Mouse (Mus musculus) neural tube, embryonic 15.5 days (tissue): ENCODE data around the gene H2-Oa. TPM values are rescaled to one million over a fixed set of nuclear protein-coding genes. Genes with fewer than 3 reads are reported as not detected.
A peak's percentile ranks its signal among the peaks of the same experiment; 100 is the strongest.

Experiments
- ATAC-seq: fragments of 200-750 bp; cut with Nextera tagmentation; 2 replicates; pipeline ENCODE4 v1.8.0; 2017; ENCODE audit warnings: mild to moderate bottlenecking, moderate TSS enrichment, moderate library complexity; ENCODE audit not compliant: low FRiP score
- H3K27ac ChIP-seq: fragments of 300-500 bp; sonication (generic); replicated peaks from 2 replicates; pipeline ENCODE4 v1.5.1; 2015; ENCODE audit warnings: mild to moderate bottlenecking, inconsistent platforms
- H3K27me3 ChIP-seq: fragments of 300-500 bp; sonication (generic); replicated peaks from 2 replicates; pipeline ENCODE4 v1.6.1; 2015; ENCODE audit warnings: inconsistent platforms
- H3K36me3 ChIP-seq: fragments of 300-500 bp; sonication (generic); 2 replicates; pipeline ENCODE4 v1.6.1; 2015; ENCODE audit warnings: inconsistent platforms
- H3K4me1 ChIP-seq: fragments of 300-500 bp; sonication (generic); 2 replicates; pipeline ENCODE4 v1.6.1; 2015; ENCODE audit warnings: inconsistent platforms
- H3K4me2 ChIP-seq: fragments of 300-500 bp; sonication (generic); 2 replicates; pipeline ENCODE4 v1.6.1; 2015; ENCODE audit warnings: inconsistent platforms, mild to moderate bottlenecking, moderate library complexity
- H3K4me3 ChIP-seq: fragments of 300-500 bp; sonication (generic); replicated peaks from 2 replicates; pipeline ENCODE4 v1.5.1; 2015; ENCODE audit warnings: mild to moderate bottlenecking, inconsistent platforms
- H3K9ac ChIP-seq: fragments of 300-500 bp; sonication (generic); replicated peaks from 2 replicates; pipeline ENCODE4 v1.6.1; 2015; ENCODE audit warnings: mild to moderate bottlenecking, inconsistent platforms
- H3K9me3 ChIP-seq: fragments of 300-500 bp; sonication (generic); replicated peaks from 2 replicates; pipeline ENCODE4 v1.6.1; 2016; ENCODE audit warnings: inconsistent platforms
- WGBS: fragments of 180-500 bp; shearing (Covaris S2); methylation state at CpG from one replicate; pipeline ENCODE4 v1.1.7; 2015; ENCODE audit warnings: mixed read lengths; 5-methylcytosine and 5-hydroxymethylcytosine counted together
- polyA plus RNA-seq: library from polyadenylated mRNA; unstranded; fragments of >200 nt; fragmentation: Nextera tagmentation; extraction: Ambion mirVana; gene quantifications from 2 replicates; pipeline ENCODE4 v1.2.1, GENCODE M21; 2015

Gene H2-Oa
- polyA plus RNA-seq, 1 experiment from 2014 or later = 0.19 TPM

GRCm38 (mm10) chr17:34118113-34118872 is 26.2 kb downstream of the H2-Oa start:
- H3K4me1 ChIP-seq = peaks cover 30% of the 10 kb centered on the region
- H3K4me2 ChIP-seq = peak overlapping the region; percentile 89
- H3K9ac ChIP-seq = peak overlapping the region; percentile 89
- WGBS = under 1% methylated on average over 67 of the region's 67 CpGs
- H3K9me3 ChIP-seq = no peaks in the 10 kb centered on the region
- H3K36me3 ChIP-seq = peaks cover 38% of the 10 kb centered on the region
- no peak for ATAC-seq
- H3K27me3 ChIP-seq = no peaks in the 10 kb centered on the region
- H3K27ac ChIP-seq = peak overlapping the region; percentile 100
- peak overlapping the region; percentile 82 for H3K4me3 ChIP-seq

- H3K4me2 ChIP-seq = peak overlapping the region; percentile 89
- peak overlapping the region; percentile 82 for H3K4me3 ChIP-seq
- no peaks in the 10 kb centered on the region for H3K9me3 ChIP-seq
- WGBS = under 1% methylated on average over 37 of the region's 38 CpGs
- peak overlapping the region; percentile 89 for H3K9ac ChIP-seq
- no peak; the same call in 1 of the 2 replicates for ATAC-seq
- H3K36me3 ChIP-seq = peaks cover 32% of the 10 kb centered on the region
- peak overlapping the region; percentile 100 for H3K27ac ChIP-seq
- peaks cover 35% of the 10 kb centered on the region for H3K4me1 ChIP-seq
- no peaks in the 10 kb centered on the region for H3K27me3 ChIP-seq
These were observed 26.7 kb downstream of the H2-Oa start for GRCm38 (mm10) chr17:34118873-34119248.

- under 1% methylated on average over 93 of the region's 96 CpGs for WGBS
- ATAC-seq = peak; percentile 81
These were observed 27.4 kb downstream of the H2-Oa start, which contains the start of gene H2-DMa for GRCm38 (mm10) chr17:34119249-34120179. TSS of gene H2-DMa (plus strand) at chr17:34119541.

GRCm38 (mm10) chr17:34120180-34120723 is 28.1 kb downstream of the H2-Oa start:
- Histone ChIP-seq H3K9ac (peak overlapping the region; percentile 82), H3K27ac (peak overlapping the region; percentile 100), H3K4me2 (peak overlapping the region; percentile 89), H3K4me3 (peak overlapping the region; percentile 82), H3K9me3 (no peaks in the 10 kb centered on the region), H3K36me3 (peaks cover 18% of the 10 kb centered on the region), H3K27me3 (no peaks in the 10 kb centered on the region), H3K4me1 (peaks cover 41% of the 10 kb centered on the region)
- peak; percentile 13 for ATAC-seq
- WGBS = 1% methylated on average over 33 of the region's 42 CpGs

More at GRCm38 (mm10) chr17:34119249-34120179, 27.4 kb downstream of the H2-Oa start, which contains the start of gene H2-DMa:
- H3K9me3 ChIP-seq = no peaks in the 10 kb centered on the region
- H3K4me2 ChIP-seq = peak within 1 kb of the TSS; percentile 89
- peaks cover 41% of the 10 kb centered on the region for H3K4me1 ChIP-seq
- H3K27me3 ChIP-seq = no peaks in the 10 kb centered on the region
- peak within 1 kb of the TSS; percentile 82 for H3K4me3 ChIP-seq
- H3K9ac ChIP-seq = peak within 1 kb of the TSS; percentile 89
- peaks cover 26% of the 10 kb centered on the region for H3K36me3 ChIP-seq
- H3K27ac ChIP-seq = peak within 1 kb of the TSS; percentile 100

GRCm38 (mm10) chr17:34120814-34121171 is 28.7 kb downstream of the H2-Oa start:
- Histone ChIP-seq H3K4me3 (peak overlapping the region; percentile 82), H3K4me2 (peak overlapping the region; percentile 89), H3K27me3 (no peaks in the 10 kb centered on the region), H3K9ac (peak overlapping the region; percentile 82), H3K36me3 (peaks cover 13% of the 10 kb centered on the region), H3K27ac (peak overlapping the region; percentile 100), H3K4me1 (peaks cover 40% of the 10 kb centered on the region), H3K9me3 (no peaks in the 10 kb centered on the region)
- peak; percentile 0; the same call in 1 of the 2 replicates for ATAC-seq
- under 1% methylated on average over 28 of the region's 31 CpGs for WGBS

- peak; percentile 12 for ATAC-seq
- H3K36me3 ChIP-seq = peaks cover 9% of the 10 kb centered on the region
- WGBS = under 1% methylated on average over 35 of the region's 35 CpGs
- H3K9ac ChIP-seq = peak overlapping the region; percentile 82
- H3K27me3 ChIP-seq = no peaks in the 10 kb centered on the region
- H3K9me3 ChIP-seq = no peaks in the 10 kb centered on the region
- peaks cover 36% of the 10 kb centered on the region for H3K4me1 ChIP-seq
- peak overlapping the region; percentile 100 for H3K27ac ChIP-seq
- H3K4me3 ChIP-seq = peak overlapping the region; percentile 82
- peak overlapping the region; percentile 89 for H3K4me2 ChIP-seq
These were observed 29.2 kb downstream of the H2-Oa start for GRCm38 (mm10) chr17:34121172-34121878.

- Histone ChIP-seq H3K9me3 (no peaks in the 10 kb centered on the region), H3K27ac (peak overlapping the region; percentile 100), H3K27me3 (no peaks in the 10 kb centered on the region), H3K36me3 (peaks cover 4% of the 10 kb centered on the region), H3K4me2 (peak overlapping the region; percentile 89), H3K9ac (peak overlapping the region; percentile 82), H3K4me3 (peak overlapping the region; percentile 82), H3K4me1 (peaks cover 34% of the 10 kb centered on the region)
- under 1% methylated on average over 9 of the region's 10 CpGs for WGBS
- peak; percentile 14; the same call in 1 of the 2 replicates for ATAC-seq
These were observed 29.7 kb downstream of the H2-Oa start for GRCm38 (mm10) chr17:34121879-34122187.

GRCm38 (mm10) chr17:34122188-34122984 is 30.2 kb downstream of the H2-Oa start, which contains the start of gene Brd2:
TSS of gene Brd2 (minus strand) at chr17:34122634.
- WGBS = under 1% methylated on average over 69 of the region's 75 CpGs
- Histone ChIP-seq H3K4me2 (peak within 1 kb of the TSS; percentile 89), H3K36me3 (no peaks in the 10 kb centered on the region), H3K27ac (peak within 1 kb of the TSS; percentile 100), H3K9me3 (no peaks in the 10 kb centered on the region), H3K4me1 (peaks cover 34% of the 10 kb centered on the region), H3K27me3 (no peaks in the 10 kb centered on the region), H3K9ac (peak within 1 kb of the TSS; percentile 82), H3K4me3 (peak within 1 kb of the TSS; percentile 82)
- peak; percentile 66 for ATAC-seq

GRCm38 (mm10) chr17:34123111-34123510 is 31.0 kb downstream of the H2-Oa start:
- Histone ChIP-seq H3K27ac (peak overlapping the region; percentile 100), H3K4me3 (peak overlapping the region; percentile 82), H3K9ac (peak overlapping the region; percentile 82), H3K9me3 (no peaks in the 10 kb centered on the region), H3K27me3 (no peaks in the 10 kb centered on the region), H3K36me3 (no peaks in the 10 kb centered on the region), H3K4me1 (peaks cover 33% of the 10 kb centered on the region), H3K4me2 (peak overlapping the region; percentile 89)
- WGBS = 2% methylated on average over 7 of the region's 7 CpGs
- ATAC-seq = no peak

- H3K4me2 ChIP-seq = peak overlapping the region; percentile 89
- H3K36me3 ChIP-seq = no peaks in the 10 kb centered on the region
- H3K27ac ChIP-seq = peak overlapping the region; percentile 100
- peaks cover 37% of the 10 kb centered on the region for H3K4me1 ChIP-seq
- ATAC-seq = no peak
- H3K9ac ChIP-seq = peak overlapping the region; percentile 82
- H3K27me3 ChIP-seq = no peaks in the 10 kb centered on the region
- H3K4me3 ChIP-seq = peak overlapping the region; percentile 82
- no peaks in the 10 kb centered on the region for H3K9me3 ChIP-seq
- 5% methylated on average over 2 of the region's 2 CpGs for WGBS
These were observed 31.4 kb downstream of the H2-Oa start for GRCm38 (mm10) chr17:34123518-34123917.
